Mouse (Mus musculus) embryo, embryonic 11 days (tissue): ENCODE data around the gene Tmem63b.

Experiments used
- DNase-seq: peaks from one replicate; pipeline ENCODE4 v3.0.0-alpha.2; 2015

The Tmem63b gene

DNA sequence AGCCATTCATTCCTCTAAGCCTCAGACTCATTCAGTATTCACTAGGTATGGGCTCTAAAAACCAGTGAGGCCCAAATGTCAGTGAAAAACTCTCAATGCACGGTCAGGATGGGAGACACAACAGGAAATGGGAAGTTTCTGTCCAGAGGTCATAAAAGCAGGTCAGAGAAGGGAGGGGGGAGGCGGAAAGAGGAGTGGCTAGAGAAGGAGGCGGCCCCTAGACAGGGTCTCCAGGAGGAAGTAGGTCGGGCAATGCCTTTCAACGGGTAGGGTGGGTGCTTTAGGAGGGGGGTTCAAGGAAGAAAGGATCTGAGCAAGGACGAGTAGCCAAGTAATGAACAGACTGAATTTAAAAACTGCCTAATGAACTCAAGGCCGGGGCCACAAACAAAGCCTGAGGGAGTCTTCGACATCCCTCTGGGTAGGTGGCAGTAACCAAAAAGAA is 67.7 kb downstream of the Tmem63b start:
- DNase-seq, result peak; percentile 61

- no peak for DNase-seq
Observed at GRCm38 (mm10) chr17:45617655-45618054, 69.0 kb downstream of the Tmem63b start.

GRCm38 (mm10) chr17:45616679-45617078 is 70.0 kb downstream of the Tmem63b start:
- no peak for DNase-seq

GRCm38 (mm10) chr17:45616046-45616650 is 70.6 kb downstream of the Tmem63b start:
- DNase-seq, result no peak

- no peak for DNase-seq
Observed at GRCm38 (mm10) chr17:45612921-45613320, 73.8 kb downstream of the Tmem63b start.

DNA sequence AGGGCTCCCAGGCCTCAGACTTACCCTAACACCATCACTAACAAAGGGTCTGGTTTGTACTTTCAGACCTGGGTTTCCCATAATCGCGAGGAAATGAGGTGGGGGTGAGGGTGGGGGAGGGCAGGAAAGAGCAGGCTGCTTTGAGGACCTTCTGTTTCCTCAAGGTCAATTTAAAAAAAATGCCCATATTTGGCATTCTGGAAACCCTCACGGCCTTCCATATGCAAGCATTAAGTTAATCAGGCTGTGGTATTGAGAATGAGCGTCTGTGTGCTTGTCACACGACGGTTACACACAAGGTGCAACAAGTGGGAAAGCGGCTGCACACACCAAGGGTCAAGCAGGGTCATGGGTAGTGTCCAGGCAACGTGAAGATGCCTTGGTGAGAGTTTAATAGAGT is 74.7 kb downstream of the Tmem63b start:
- DNase-seq, result no peak
